Comparison of ENCODE assay signal across 12 mouse cellular contexts in the genomic region with DNA sequence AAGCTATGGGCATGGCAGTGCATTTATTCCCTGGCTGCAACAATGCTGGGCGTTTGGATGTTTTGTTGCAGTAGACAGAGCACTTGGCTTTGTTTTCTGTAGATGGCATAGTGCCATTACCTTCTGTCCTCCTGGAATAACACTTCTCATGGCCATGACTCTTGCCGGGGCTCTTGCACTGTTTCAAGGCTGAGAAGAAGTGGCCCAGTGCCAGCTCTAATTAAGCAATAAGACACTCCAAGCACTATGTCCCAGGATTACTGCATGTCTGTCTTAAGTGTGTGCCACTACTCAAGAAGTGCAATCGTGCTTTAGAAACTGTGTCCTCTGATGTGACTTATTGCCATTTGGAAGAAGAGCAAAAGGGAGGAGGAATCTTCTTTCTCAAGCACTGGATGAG.
DNase-seq lines count a peak whose midpoint lies in the region; ATAC-seq and TF ChIP-seq lines count a peak whose summit lies in the region.
"Had no signal": no experiment of that assay in that cellular context is flagged by ENCODE, and none has a peak within 500 bp of the region (broad histone marks: within the 10 kb centered on the region; RNA-seq: fewer than 3 reads in every experiment).

No protein-coding gene starts in this region.

- no peak overlapping the region for H3K4me2 ChIP-seq in forebrain, embryonic 13.5 days
- no peak overlapping the region for H3K4me2 ChIP-seq in forebrain, embryonic 11.5 days (ENCODE audit: low read depth, low read length, severe bottlenecking)
- H3K4me2 ChIP-seq in midbrain, postnatal 0 days (ENCODE audit: low read depth, low read length, poor library complexity, severe bottlenecking), result no peak overlapping the region
- H3K4me2 ChIP-seq in midbrain, embryonic 16.5 days (ENCODE audit: low read length), result no peak overlapping the region
- H3K4me2 ChIP-seq: limb, embryonic 12.5 days had no signal

- H3K9me3 ChIP-seq in forebrain, embryonic 13.5 days (replicated peaks), result no peaks in the 10 kb centered on the region
- no peaks in the 10 kb centered on the region for H3K9me3 ChIP-seq in forebrain, embryonic 11.5 days (ENCODE audit: control insufficient read depth, low read length)
- no peaks in the 10 kb centered on the region for H3K9me3 ChIP-seq in midbrain, postnatal 0 days (ENCODE audit: low read length)
- H3K9me3 ChIP-seq in midbrain, embryonic 16.5 days (replicated peaks; ENCODE audit: control insufficient read depth, low read length, poor library complexity, severe bottlenecking), result no peaks in the 10 kb centered on the region
- H3K9me3 ChIP-seq: limb, embryonic 12.5 days; megakaryocyte, embryonic 14.5 days had no signal

- H3K27ac ChIP-seq in forebrain, embryonic 13.5 days, result no peak overlapping the region
- H3K27ac ChIP-seq in forebrain, embryonic 11.5 days (ENCODE audit: low read depth, low read length), result no peak overlapping the region
- no peak overlapping the region for H3K27ac ChIP-seq in midbrain, postnatal 0 days (ENCODE audit: low read depth, low read length)
- no peak overlapping the region for H3K27ac ChIP-seq in midbrain, embryonic 16.5 days (ENCODE audit: low read length)
- H3K27ac ChIP-seq: gastrocnemius, adult 2 months; kidney, postnatal 0 days; limb, embryonic 12.5 days had no signal

- peak; percentile 83; the same call in 1 of the 2 replicates for ATAC-seq in forebrain, embryonic 13.5 days
- ATAC-seq in forebrain, embryonic 11.5 days (replicated peaks; ENCODE audit: low FRiP score), result no peak
- no peak for ATAC-seq in midbrain, postnatal 0 days (ENCODE audit: low FRiP score)
- no peak for ATAC-seq in midbrain, embryonic 16.5 days

- no peak overlapping the region for H3K4me3 ChIP-seq in forebrain, embryonic 13.5 days
- H3K4me3 ChIP-seq in forebrain, embryonic 11.5 days (ENCODE audit: low read depth, low read length), result no peak overlapping the region
- H3K4me3 ChIP-seq in midbrain, postnatal 0 days (ENCODE audit: low read depth, low read length), result no peak overlapping the region
- H3K4me3 ChIP-seq in midbrain, embryonic 16.5 days (ENCODE audit: low read depth, low read length), result no peak overlapping the region
- H3K4me3 ChIP-seq: gastrocnemius, adult 2 months; limb, embryonic 12.5 days; megakaryocyte, embryonic 14.5 days had no signal

- WGBS in forebrain, embryonic 13.5 days, result 40% methylated on average over 3 of the region's 3 CpGs
- 82% methylated on average over 3 of the region's 3 CpGs for WGBS in forebrain, embryonic 11.5 days
- WGBS in midbrain, postnatal 0 days, result 56% methylated on average over 3 of the region's 3 CpGs
- WGBS in midbrain, embryonic 16.5 days, result 57% methylated on average over 3 of the region's 3 CpGs

- H3K4me1 ChIP-seq in forebrain, embryonic 13.5 days, result peaks cover 7% of the 10 kb centered on the region
- H3K4me1 ChIP-seq in forebrain, embryonic 11.5 days (replicated peaks; ENCODE audit: control insufficient read depth, insufficient read depth, low read length), result no peaks in the 10 kb centered on the region
- no peaks in the 10 kb centered on the region for H3K4me1 ChIP-seq in midbrain, postnatal 0 days (ENCODE audit: insufficient read depth, low read length)
- H3K4me1 ChIP-seq in midbrain, embryonic 16.5 days (ENCODE audit: control insufficient read depth, insufficient read depth, low read length), result no peaks in the 10 kb centered on the region
- H3K4me1 ChIP-seq: limb, embryonic 12.5 days; megakaryocyte, embryonic 14.5 days had no signal

- DNase-seq in forebrain, embryonic 11.5 days (ENCODE audit: low spot score), result no peak
- DNase-seq in midbrain, postnatal 0 days (ENCODE audit: low spot score), result peak; percentile 72
- DNase-seq in gonadal fat pad, adult 2 months (ENCODE audit: low read depth), result peak; percentile 98
- DNase-seq in testis, postnatal 10 days (ENCODE audit: low spot score), result peak; percentile 72
- no peak for DNase-seq in thymus, postnatal 25 days
- DNase-seq in yolk sac, embryonic 10.5 days (ENCODE audit: low spot score), result no peak
- DNase-seq: gastrocnemius, adult 2 months had no signal

- H3K9ac ChIP-seq in forebrain, embryonic 13.5 days, result no peak overlapping the region
- H3K9ac ChIP-seq in forebrain, embryonic 11.5 days (ENCODE audit: low read length), result no peak overlapping the region
- no peak overlapping the region for H3K9ac ChIP-seq in midbrain, postnatal 0 days (replicated peaks; ENCODE audit: low read length, poor library complexity, severe bottlenecking)
- H3K9ac ChIP-seq in midbrain, embryonic 16.5 days (ENCODE audit: low read depth, low read length), result no peak overlapping the region
- H3K9ac ChIP-seq: limb, embryonic 12.5 days had no signal

- no peaks in the 10 kb centered on the region for H3K27me3 ChIP-seq in forebrain, embryonic 13.5 days
- H3K27me3 ChIP-seq in forebrain, embryonic 11.5 days (ENCODE audit: control insufficient read depth, insufficient read depth, low read length), result no peaks in the 10 kb centered on the region
- no peaks in the 10 kb centered on the region for H3K27me3 ChIP-seq in midbrain, postnatal 0 days (ENCODE audit: insufficient read depth, low read length)
- no peaks in the 10 kb centered on the region for H3K27me3 ChIP-seq in midbrain, embryonic 16.5 days (ENCODE audit: control insufficient read depth, insufficient read depth, low read depth, low read length)
- H3K27me3 ChIP-seq: limb, embryonic 12.5 days; megakaryocyte, embryonic 14.5 days had no signal

- no peak for TF ChIP-seq CTCF in midbrain, postnatal 0 days (IDR thresholded peaks at IDR 0.05)

- no peaks in the 10 kb centered on the region for H3K36me3 ChIP-seq in forebrain, embryonic 13.5 days (ENCODE audit: poor library complexity, severe bottlenecking)
- no peaks in the 10 kb centered on the region for H3K36me3 ChIP-seq in forebrain, embryonic 11.5 days (ENCODE audit: control insufficient read depth, insufficient read depth, low read length)
- H3K36me3 ChIP-seq in midbrain, postnatal 0 days (ENCODE audit: insufficient read depth, low read length), result no peaks in the 10 kb centered on the region
- no peaks in the 10 kb centered on the region for H3K36me3 ChIP-seq in midbrain, embryonic 16.5 days (ENCODE audit: control insufficient read depth, insufficient read depth, low read length)
- H3K36me3 ChIP-seq: limb, embryonic 12.5 days had no signal

Comparison
In these comparisons a context has a peak if more than half of its experiments do, and no peak if none do; other contexts are left out.
1. DNase-seq: peak in midbrain, postnatal 0 days (single experiment), gonadal fat pad, adult 2 months (single experiment) and testis, postnatal 10 days (single experiment); none in forebrain, embryonic 11.5 days (single experiment), thymus, postnatal 25 days (single experiment) and yolk sac, embryonic 10.5 days (single experiment).